Mouse (Mus musculus) hindbrain, embryonic 15.5 days (tissue): ENCODE data around the gene Tubb3. TPM values are rescaled to one million over a fixed set of nuclear protein-coding genes. Genes with fewer than 3 reads are reported as not detected.

ENCODE experiments used
- ATAC-seq: fragments of 200-750 bp; cut with Nextera tagmentation; 2 replicates; pipeline ENCODE4 v1.8.0; 2017; ENCODE audit warnings: low read depth, moderate number of reproducible peaks, moderate TSS enrichment; ENCODE audit not compliant: low FRiP score
- H3K27ac ChIP-seq: fragments of 300-500 bp; sonication (generic); replicated peaks from 2 replicates; pipeline ENCODE4 v1.5.1; 2015; ENCODE audit warnings: mild to moderate bottlenecking, inconsistent platforms
- H3K27me3 ChIP-seq: fragments of 300-500 bp; sonication (generic); 2 replicates; pipeline ENCODE4 v1.6.1; 2015; ENCODE audit warnings: control low read depth, inconsistent platforms
- H3K36me3 ChIP-seq: fragments of 300-500 bp; sonication (generic); 2 replicates; pipeline ENCODE4 v1.6.1; 2015; ENCODE audit warnings: control low read depth, inconsistent platforms
- H3K4me1 ChIP-seq: fragments of 300-500 bp; sonication (generic); replicated peaks from 2 replicates; pipeline ENCODE4 v1.6.1; 2015; ENCODE audit warnings: control low read depth, inconsistent platforms
- H3K4me2 ChIP-seq: fragments of 300-500 bp; sonication (generic); 2 replicates; pipeline ENCODE4 v1.6.1; 2015; ENCODE audit warnings: moderate library complexity, mild to moderate bottlenecking, inconsistent platforms
- H3K4me3 ChIP-seq: fragments of 300-500 bp; sonication (generic); 2 replicates; pipeline ENCODE4 v1.5.1; 2015; ENCODE audit warnings: mild to moderate bottlenecking, inconsistent platforms
- H3K9ac ChIP-seq: fragments of 300-500 bp; sonication (generic); 2 replicates; pipeline ENCODE4 v1.6.1; 2015; ENCODE audit warnings: inconsistent platforms
- H3K9me3 ChIP-seq: fragments of 300-500 bp; sonication (generic); 2 replicates; pipeline ENCODE4 v1.6.1; 2016; ENCODE audit warnings: control low read depth, inconsistent platforms
- WGBS: fragments of 180-500 bp; shearing (Covaris S2); methylation state at CpG from one replicate; pipeline ENCODE4 v1.1.7; 2015; 5-methylcytosine and 5-hydroxymethylcytosine counted together
- polyA plus RNA-seq: library from polyadenylated mRNA; unstranded; fragments of >200 nt; fragmentation: Nextera tagmentation; extraction: Ambion mirVana; gene quantifications from 2 replicates; pipeline ENCODE4 v1.2.1, GENCODE M21; 2015

Tubb3 gene
- polyA plus RNA-seq, 1 experiment from 2014 or later = 1,788 TPM

DNA sequence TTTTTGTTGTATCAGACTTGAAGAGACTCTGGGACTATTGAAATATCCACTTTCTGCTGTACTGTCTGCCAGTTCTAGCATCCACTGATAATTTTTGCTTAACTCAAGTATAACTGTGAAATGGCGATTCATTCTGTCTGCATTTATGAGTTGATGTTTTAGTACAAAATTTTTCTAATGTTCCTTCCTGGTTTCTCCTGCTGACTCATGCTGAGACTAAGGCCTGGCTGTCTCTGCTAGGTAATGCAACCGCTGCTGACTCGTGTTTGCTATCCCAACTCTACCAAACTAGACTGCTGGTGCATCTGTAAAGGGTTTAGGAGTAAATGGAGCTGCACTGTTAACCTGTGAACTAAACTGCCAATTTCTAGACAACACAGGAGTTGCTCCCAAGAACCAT, 56.3 kb downstream of the Tubb3 start:
- Histone ChIP-seq H3K4me2 (no peak overlapping the region), H3K36me3 (peaks cover 13% of the 10 kb centered on the region), H3K9ac (no peak overlapping the region), H3K27me3 (no peaks in the 10 kb centered on the region), H3K4me3 (no peak overlapping the region), H3K9me3 (no peaks in the 10 kb centered on the region), H3K27ac (no peak overlapping the region), H3K4me1 (no peaks in the 10 kb centered on the region)
- no peak for ATAC-seq
- 83% methylated on average over 3 of the region's 3 CpGs for WGBS

Other genes with a start within 250 kb of the Tubb3 start
- 0.18 and 0.50 TPM in 2 replicates for gene Dpep1, start 225.2 kb upstream of the Tubb3 start, polyA plus RNA-seq
- 200 and 215 TPM in 2 replicates for gene Chmp1a, start 198.7 kb upstream of the Tubb3 start, polyA plus RNA-seq
- gene Spata33, start 198.6 kb upstream of the Tubb3 start, polyA plus RNA-seq = 6.2 and 8.7 TPM in 2 replicates
- 45.2 and 48.5 TPM in 2 replicates for gene Cdk10, start 186.6 kb upstream of the Tubb3 start, polyA plus RNA-seq
- gene Spata2l, start 175.2 kb upstream of the Tubb3 start, polyA plus RNA-seq = 10.1 and 11.4 TPM in 2 replicates
- 24.7 and 25.2 TPM in 2 replicates for gene Zfp276, start 157.2 kb upstream of the Tubb3 start, polyA plus RNA-seq
- gene Vps9d1, start 157.1 kb upstream of the Tubb3 start, polyA plus RNA-seq = 58.8 and 66.6 TPM in 2 replicates
- gene Fanca, start 92.8 kb upstream of the Tubb3 start, polyA plus RNA-seq = 6.9 and 10.6 TPM in 2 replicates
- 38.3 and 39.5 TPM in 2 replicates for gene Spire2, start 78.7 kb upstream of the Tubb3 start, polyA plus RNA-seq
- gene Tcf25, start 37.7 kb upstream of the Tubb3 start, polyA plus RNA-seq = 332 and 377 TPM in 2 replicates
- 0.06 and 0.16 TPM in 2 replicates for gene Mc1r, start 4.3 kb upstream of the Tubb3 start, polyA plus RNA-seq
- gene Def8, start 12.1 kb downstream of the Tubb3 start, polyA plus RNA-seq = 48.6 and 51.6 TPM in 2 replicates
- gene Afg3l1, start 66.5 kb downstream of the Tubb3 start, polyA plus RNA-seq = 49.9 and 52.9 TPM in 2 replicates
- gene Dbndd1, start 104.0 kb downstream of the Tubb3 start, polyA plus RNA-seq = 80.1 and 90.3 TPM in 2 replicates
- 39.0 and 43.3 TPM in 2 replicates for gene Gas8, start 107.4 kb downstream of the Tubb3 start, polyA plus RNA-seq
- gene Rhou, start 242.5 kb downstream of the Tubb3 start, polyA plus RNA-seq = 10.5 and 11.9 TPM in 2 replicates